Mouse (Mus musculus) small intestine, adult 2 months (tissue): ENCODE data around the gene Cdr2l.

Experiments
- CTCF ChIP-seq: fragments of 200-500 bp; IDR thresholded peaks from 2 replicates; pipeline ENCODE4 v1.5.1; 2012; ENCODE audit warnings: low read depth, mild to moderate bottlenecking, control low read depth, inconsistent platforms, low read length, moderate library complexity, mixed read lengths; ENCODE audit not compliant: insufficient replicate concordance, insufficient read length; ENCODE audit errors: extremely low read depth
- POLR2A ChIP-seq: fragments of 200-500 bp; IDR thresholded peaks from 2 replicates; pipeline ENCODE4 v1.6.1; 2012; ENCODE audit warnings: low read depth, mild to moderate bottlenecking, control low read depth, inconsistent platforms, low read length, moderate library complexity

DNA sequence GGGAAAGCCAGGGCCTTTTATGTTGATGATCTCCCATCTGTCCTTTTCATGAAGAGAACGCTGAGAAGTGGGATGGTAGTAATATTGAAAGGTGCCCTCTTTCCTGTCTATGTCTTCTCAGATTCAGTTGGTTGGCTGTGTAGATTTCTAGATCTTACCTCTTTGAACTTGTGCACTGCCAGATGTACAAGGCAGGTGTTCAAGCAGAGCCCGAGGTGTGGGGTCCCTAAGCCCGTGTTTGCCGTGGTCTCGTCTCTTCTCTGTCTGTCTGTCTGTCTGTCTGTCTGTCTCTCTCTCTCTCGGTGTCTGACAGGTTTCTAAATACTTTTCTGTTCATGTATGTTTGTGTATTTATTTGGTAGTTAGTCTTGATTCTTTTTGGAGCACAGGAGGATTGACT lies 44.0 kb downstream of the Cdr2l start:
- TF ChIP-seq CTCF, result no peak
- TF ChIP-seq POLR2A, result no peak
